Mouse (Mus musculus) myocyte (in vitro differentiated cells): ENCODE results near the gene Phf21a. TPM values are rescaled to one million over a fixed set of nuclear protein-coding genes. Genes with fewer than 3 reads are reported as not detected.

Experiments used
- H3K27me3 ChIP-seq: one replicate; pipeline ENCODE4 v1.6.1; 2011; ENCODE audit not compliant: control insufficient read depth, insufficient read depth, insufficient read length
- H3K36me3 ChIP-seq: one replicate; pipeline ENCODE4 v1.6.1; 2011; ENCODE audit not compliant: control insufficient read depth, insufficient read depth
- H3K4me2 ChIP-seq: one replicate; pipeline ENCODE4 v1.6.1; 2011; ENCODE audit warnings: low read depth, control low read depth
- H3K4me3 ChIP-seq: one replicate; pipeline ENCODE4 v1.5.1; 2011; ENCODE audit warnings: mild to moderate bottlenecking, control low read depth, moderate library complexity
- H3K79me2 ChIP-seq: one replicate; pipeline ENCODE4 v1.6.1; 2011; ENCODE audit not compliant: control insufficient read depth, insufficient read depth
- H3ac ChIP-seq: one replicate; pipeline ENCODE4 v1.6.1; 2011; ENCODE audit not compliant: control insufficient read depth, insufficient read length
- CEBPB ChIP-seq: IDR thresholded peaks from 2 replicates; pipeline ENCODE4 v1.6.1; 2011; ENCODE audit warnings: mild to moderate bottlenecking, moderate library complexity; ENCODE audit not compliant: poor library complexity, insufficient read depth, severe bottlenecking
- E2F4 ChIP-seq: IDR thresholded peaks from one replicate; pipeline ENCODE4 v1.6.1; 2011; ENCODE audit warnings: mild to moderate bottlenecking, control low read depth, moderate library complexity; ENCODE audit not compliant: insufficient read depth
- MAX ChIP-seq: IDR thresholded peaks from one replicate; pipeline ENCODE4 v1.6.1; 2011; ENCODE audit warnings: low read depth, mild to moderate bottlenecking, control low read depth
- MYOD1 ChIP-seq, 3 experiments: IDR thresholded peaks; one replicate each; pipeline ENCODE4 v1.6.1; 2011; ENCODE audit warnings: control low read depth in 2 of 3, low read depth in 2 of 3, mild to moderate bottlenecking in 2 of 3, moderate library complexity in 1 of 3; ENCODE audit not compliant: insufficient read length in 2 of 3, control insufficient read depth in 1 of 3
- MYOG ChIP-seq, 3 experiments: IDR thresholded peaks; one replicate each; pipeline ENCODE4 v1.6.1; 2011; ENCODE audit warnings: control low read depth in 2 of 3, low read depth in 2 of 3, mild to moderate bottlenecking in 2 of 3; ENCODE audit not compliant: insufficient read length in 2 of 3, control insufficient read depth in 1 of 3, insufficient read depth in 1 of 3
- POLR2A ChIP-seq: IDR thresholded peaks from one replicate; pipeline ENCODE4 v1.6.1; 2011; ENCODE audit warnings: low read depth, mild to moderate bottlenecking, control low read depth, moderate library complexity; ENCODE audit not compliant: insufficient read length
- POLR2AphosphoS2 ChIP-seq: IDR thresholded peaks from one replicate; pipeline ENCODE4 v1.6.1; 2011; ENCODE audit warnings: low read depth, control low read depth; ENCODE audit not compliant: insufficient read length
- REST ChIP-seq: IDR thresholded peaks from one replicate; pipeline ENCODE4 v1.6.1; 2011; ENCODE audit warnings: mild to moderate bottlenecking, control low read depth, moderate library complexity; ENCODE audit not compliant: insufficient read depth, insufficient read length
- SRF ChIP-seq: IDR thresholded peaks from one replicate; pipeline ENCODE4 v1.6.1; 2011; ENCODE audit warnings: low read depth; ENCODE audit not compliant: control insufficient read depth, insufficient read length
- TCF12 ChIP-seq: IDR thresholded peaks from one replicate; pipeline ENCODE4 v1.6.1; 2011; ENCODE audit warnings: mild to moderate bottlenecking, control low read depth; ENCODE audit not compliant: poor library complexity, insufficient read depth, severe bottlenecking
- TCF3 ChIP-seq: IDR thresholded peaks from one replicate; pipeline ENCODE4 v1.6.1; 2011; ENCODE audit warnings: low read depth, control low read depth; ENCODE audit not compliant: insufficient read length
- USF1 ChIP-seq: IDR thresholded peaks from one replicate; pipeline ENCODE4 v1.6.1; 2011; ENCODE audit warnings: low read depth, mild to moderate bottlenecking, control low read depth, moderate library complexity
- polyA plus RNA-seq: library from polyadenylated mRNA; unstranded; fragments of >200 nt; fragmentation: generic; extraction: Trizol; gene quantifications from one replicate; pipeline ENCODE4 v1.2.1, GENCODE M21; 2012; ENCODE audit warnings: missing spikeins

Phf21a gene
- polyA plus RNA-seq, 1 experiment, result 14.7 TPM

GRCm38 (mm10) chr2:92071143-92071542 lies 21.8 kb upstream of the Phf21a start:
- Histone ChIP-seq H3ac (no peak overlapping the region), H3K36me3 (no peaks in the 10 kb centered on the region), H3K4me3 (no peak overlapping the region), H3K27me3 (peaks cover 4% of the 10 kb centered on the region), H3K4me2 (no peak overlapping the region), H3K79me2 (no peaks in the 10 kb centered on the region)
- no peak for TF ChIP-seq POLR2AphosphoS2

GRCm38 (mm10) chr2:92076086-92076692 lies 16.7 kb upstream of the Phf21a start:
- Histone ChIP-seq H3K4me3 (no peak overlapping the region), H3K36me3 (no peaks in the 10 kb centered on the region), H3K4me2 (no peak overlapping the region), H3K79me2 (no peaks in the 10 kb centered on the region), H3K27me3 (peaks cover 4% of the 10 kb centered on the region), H3ac (no peak overlapping the region)
- TF ChIP-seq MYOD1 (IDR thresholded peaks at IDR 0.05; ENCODE audit: control insufficient read depth in 1 of 3, insufficient read length in 2 of 3, low read depth in 2 of 3) (no peak), SRF (no peak), TCF3 (no peak), TCF12 (no peak), POLR2A (no peak), REST (no peak), USF1 (no peak)

GRCm38 (mm10) chr2:92082196-92082595 lies 10.7 kb upstream of the Phf21a start:
- Histone ChIP-seq H3K27me3 (no peaks in the 10 kb centered on the region), H3K36me3 (no peaks in the 10 kb centered on the region), H3ac (no peak overlapping the region), H3K4me3 (no peak overlapping the region), H3K79me2 (no peaks in the 10 kb centered on the region), H3K4me2 (no peak overlapping the region)
- TF ChIP-seq USF1 (no peak), E2F4 (no peak), CEBPB (no peak), REST (no peak), POLR2A (no peak), SRF (no peak), TCF3 (no peak), POLR2AphosphoS2 (no peak), TCF12 (no peak), MYOD1 (IDR thresholded peaks at IDR 0.05; ENCODE audit: control insufficient read depth in 1 of 3, insufficient read length in 2 of 3, low read depth in 2 of 3) (no peak), MAX (no peak), MYOG (IDR thresholded peaks at IDR 0.05; ENCODE audit: control insufficient read depth in 1 of 3, insufficient read depth in 1 of 3, insufficient read length in 2 of 3, low read depth in 2 of 3) (no peak)

GRCm38 (mm10) chr2:92085721-92086120 lies 7.2 kb upstream of the Phf21a start:
- Histone ChIP-seq H3ac (no peak overlapping the region), H3K4me3 (no peak overlapping the region), H3K36me3 (no peaks in the 10 kb centered on the region), H3K4me2 (no peak overlapping the region), H3K79me2 (no peaks in the 10 kb centered on the region), H3K27me3 (no peaks in the 10 kb centered on the region)
- TF ChIP-seq POLR2AphosphoS2 (no peak), USF1 (no peak), TCF12 (no peak), POLR2A (no peak), SRF (no peak), TCF3 (no peak), REST (no peak), CEBPB (no peak), MYOG (IDR thresholded peaks at IDR 0.05; ENCODE audit: control insufficient read depth in 1 of 3, insufficient read depth in 1 of 3, insufficient read length in 2 of 3, low read depth in 2 of 3) (no peak), MYOD1 (IDR thresholded peaks at IDR 0.05; ENCODE audit: control insufficient read depth in 1 of 3, insufficient read length in 2 of 3, low read depth in 2 of 3) (no peak), MAX (no peak), E2F4 (no peak)

GRCm38 (mm10) chr2:92087065-92087464 lies 5.9 kb upstream of the Phf21a start:
- Histone ChIP-seq H3K4me3 (no peak overlapping the region), H3K79me2 (no peaks in the 10 kb centered on the region), H3ac (no peak overlapping the region), H3K4me2 (no peak overlapping the region), H3K36me3 (no peaks in the 10 kb centered on the region), H3K27me3 (no peaks in the 10 kb centered on the region)
- TF ChIP-seq MAX (no peak), MYOD1 (IDR thresholded peaks at IDR 0.05; ENCODE audit: control insufficient read depth in 1 of 3, insufficient read length in 2 of 3, low read depth in 2 of 3) (no peak), POLR2A (no peak), REST (no peak), SRF (no peak), TCF12 (no peak)
